Mouse (Mus musculus): ENCODE results near the gene Galns. TPM values are rescaled to one million over a fixed set of nuclear protein-coding genes. Genes with fewer than 3 reads are reported as not detected.
"Not testable (repeated sequence)": the region's sequence is repeated elsewhere in the genome, so short reads cannot be mapped to it uniquely, and the experiment has no call there.

Galns gene
- polyA plus RNA-seq, 1 experiment: not detected

- no peak for TF ChIP-seq CTCF (IDR thresholded peaks at IDR 0.05; ENCODE audit: insufficient read depth, low read depth, low read length)
- peaks cover 22% of the 10 kb centered on the region for H3K4me1 ChIP-seq (ENCODE audit: control insufficient read depth, insufficient read depth, low read length)
- WGBS: 72% methylated on average over 10 of the region's 10 CpGs
- no peak overlapping the region for H3K27ac ChIP-seq (ENCODE audit: insufficient read depth, low read depth, low read length)
- no peak overlapping the region for H3K4me3 ChIP-seq (ENCODE audit: insufficient read depth, low read depth, low read length)
Measured at GRCm38 (mm10) chr8:122574667-122575251, 36.5 kb downstream of the Galns start.

DNA sequence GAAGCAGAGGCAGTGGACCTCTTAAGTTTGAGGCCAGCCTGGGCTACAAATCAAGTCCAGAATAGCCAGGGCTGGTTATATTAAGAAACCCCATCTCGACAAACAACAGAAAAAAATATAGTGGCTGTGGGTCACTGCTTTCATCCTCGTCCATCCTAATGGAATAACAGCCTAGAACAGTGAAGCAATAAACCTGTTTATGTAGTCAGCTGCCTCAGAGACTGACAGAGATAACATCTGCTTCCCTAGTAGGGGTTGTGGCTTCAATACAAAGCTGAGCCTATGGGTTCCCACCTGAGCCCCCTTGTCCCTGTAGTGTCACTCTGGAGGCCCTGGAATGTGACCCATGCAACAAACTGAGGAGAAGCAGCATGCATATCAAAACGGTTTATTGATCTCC, 37.0 kb downstream of the Galns start:
- Histone ChIP-seq H3K4me1 (ENCODE audit: control insufficient read depth, insufficient read depth, low read length) (peaks cover 23% of the 10 kb centered on the region), H3K27ac (ENCODE audit: insufficient read depth, low read depth, low read length) (no peak overlapping the region), H3K4me3 (ENCODE audit: insufficient read depth, low read depth, low read length) (no peak overlapping the region)
- 73% methylated on average over 3 of the region's 3 CpGs for WGBS
- TF ChIP-seq CTCF (IDR thresholded peaks at IDR 0.05; ENCODE audit: insufficient read depth, low read depth, low read length) (no peak), POLR2A (IDR thresholded peaks at IDR 0.05; ENCODE audit: insufficient read depth, low read depth, low read length) (no peak)

GRCm38 (mm10) chr8:122573577-122573976, 37.7 kb downstream of the Galns start:
- TF ChIP-seq POLR2A (IDR thresholded peaks at IDR 0.05; ENCODE audit: insufficient read depth, low read depth, low read length) (no peak), CTCF (IDR thresholded peaks at IDR 0.05; ENCODE audit: insufficient read depth, low read depth, low read length) (no peak)
- no peak overlapping the region for H3K4me3 ChIP-seq (ENCODE audit: insufficient read depth, low read depth, low read length)
- H3K27ac ChIP-seq (ENCODE audit: insufficient read depth, low read depth, low read length): no peak overlapping the region
- 69% methylated on average over 9 of the region's 9 CpGs for WGBS
- H3K4me1 ChIP-seq (ENCODE audit: control insufficient read depth, insufficient read depth, low read length): peaks cover 28% of the 10 kb centered on the region

GRCm38 (mm10) chr8:122573176-122573575, 38.1 kb downstream of the Galns start:
- H3K4me1 ChIP-seq (ENCODE audit: control insufficient read depth, insufficient read depth, low read length): peaks cover 28% of the 10 kb centered on the region
- H3K4me3 ChIP-seq (ENCODE audit: insufficient read depth, low read depth, low read length); H3K27ac ChIP-seq (ENCODE audit: insufficient read depth, low read depth, low read length): not testable (repeated sequence)
- 46% methylated on average over 4 of the region's 4 CpGs for WGBS

GRCm38 (mm10) chr8:122572751-122573150, 38.5 kb downstream of the Galns start:
- 96% methylated on average over 3 of the region's 3 CpGs for WGBS
- H3K4me1 ChIP-seq (ENCODE audit: control insufficient read depth, insufficient read depth, low read length): peaks cover 28% of the 10 kb centered on the region
- no peak for TF ChIP-seq POLR2A (IDR thresholded peaks at IDR 0.05; ENCODE audit: insufficient read depth, low read depth, low read length)
- TF ChIP-seq CTCF (IDR thresholded peaks at IDR 0.05; ENCODE audit: insufficient read depth, low read depth, low read length): no peak

DNA sequence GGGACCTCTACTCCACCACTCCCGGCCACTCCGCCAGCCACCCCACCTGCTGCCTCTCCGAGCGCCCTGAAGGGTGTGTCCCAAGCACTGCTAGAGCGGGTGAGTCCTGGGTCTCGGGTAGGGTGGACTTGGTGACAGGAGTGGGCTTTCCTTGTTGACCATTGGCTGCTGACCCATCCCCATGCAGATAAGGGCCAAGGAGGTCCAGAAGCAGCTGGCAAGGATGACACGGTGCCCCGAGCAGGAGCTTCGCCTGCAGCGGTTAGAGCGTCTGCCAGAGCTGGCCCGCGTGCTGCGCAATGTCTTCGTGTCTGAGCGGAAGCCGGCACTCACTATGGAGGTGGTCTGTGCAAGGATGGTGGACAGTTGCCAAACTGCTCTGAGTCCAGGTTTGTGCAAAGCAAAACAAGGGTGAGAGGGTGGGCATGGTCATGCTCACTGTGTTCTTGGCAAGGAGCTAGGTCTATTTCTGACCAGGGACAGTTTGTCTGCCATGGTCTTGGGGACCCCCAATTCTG, 39.5 kb downstream of the Galns start:
- no peak overlapping the region for H3K27ac ChIP-seq (ENCODE audit: insufficient read depth, low read depth, low read length)
- TF ChIP-seq POLR2A (IDR thresholded peaks at IDR 0.05; ENCODE audit: insufficient read depth, low read depth, low read length): no peak
- no peak for TF ChIP-seq CTCF (IDR thresholded peaks at IDR 0.05; ENCODE audit: insufficient read depth, low read depth, low read length)
- peaks cover 29% of the 10 kb centered on the region for H3K4me1 ChIP-seq (ENCODE audit: control insufficient read depth, insufficient read depth, low read length)
- H3K4me3 ChIP-seq (ENCODE audit: insufficient read depth, low read depth, low read length): no peak overlapping the region
- WGBS: 95% methylated on average over 17 of the region's 17 CpGs

More at GRCm38 (mm10) chr8:122572751-122573150, 38.5 kb downstream of the Galns start:
- Histone ChIP-seq H3K27ac (ENCODE audit: insufficient read depth, low read depth, low read length) (no peak overlapping the region), H3K4me3 (ENCODE audit: insufficient read depth, low read depth, low read length) (no peak overlapping the region)

- no peak for TF ChIP-seq POLR2A (IDR thresholded peaks at IDR 0.05; ENCODE audit: insufficient read depth, low read depth, low read length)
- TF ChIP-seq CTCF (IDR thresholded peaks at IDR 0.05; ENCODE audit: insufficient read depth, low read depth, low read length): no peak
Measured at GRCm38 (mm10) chr8:122571153-122571552, 40.1 kb downstream of the Galns start.

GRCm38 (mm10) chr8:122569996-122570395, 41.3 kb downstream of the Galns start:
- no peak overlapping the region for H3K27ac ChIP-seq (ENCODE audit: insufficient read depth, low read depth, low read length)
- H3K4me1 ChIP-seq (ENCODE audit: control insufficient read depth, insufficient read depth, low read length): peaks cover 18% of the 10 kb centered on the region
- no peak for TF ChIP-seq POLR2A (IDR thresholded peaks at IDR 0.05; ENCODE audit: insufficient read depth, low read depth, low read length)
- TF ChIP-seq CTCF (IDR thresholded peaks at IDR 0.05; ENCODE audit: insufficient read depth, low read depth, low read length): no peak
- no peak overlapping the region for H3K4me3 ChIP-seq (ENCODE audit: insufficient read depth, low read depth, low read length)
- WGBS: 95% methylated on average over 16 of the region's 16 CpGs

More at GRCm38 (mm10) chr8:122571153-122571552, 40.1 kb downstream of the Galns start:
- Histone ChIP-seq H3K4me1 (ENCODE audit: control insufficient read depth, insufficient read depth, low read length) (peaks cover 29% of the 10 kb centered on the region), H3K27ac (ENCODE audit: insufficient read depth, low read depth, low read length) (no peak overlapping the region), H3K4me3 (ENCODE audit: insufficient read depth, low read depth, low read length) (no peak overlapping the region)
- WGBS: 94% methylated on average over 11 of the region's 11 CpGs

GRCm38 (mm10) chr8:122569329-122569728, 41.9 kb downstream of the Galns start:
- no peak for TF ChIP-seq CTCF (IDR thresholded peaks at IDR 0.05; ENCODE audit: insufficient read depth, low read depth, low read length)
- no peak for TF ChIP-seq POLR2A (IDR thresholded peaks at IDR 0.05; ENCODE audit: insufficient read depth, low read depth, low read length)
- Histone ChIP-seq H3K4me1 (ENCODE audit: control insufficient read depth, insufficient read depth, low read length) (peaks cover 13% of the 10 kb centered on the region), H3K4me3 (ENCODE audit: insufficient read depth, low read depth, low read length) (no peak overlapping the region), H3K27ac (ENCODE audit: insufficient read depth, low read depth, low read length) (no peak overlapping the region)
- 72% methylated on average over 9 of the region's 9 CpGs for WGBS

Measured in olfactory bulb, adult 2 months (tissue).